In the genomic region with DNA sequence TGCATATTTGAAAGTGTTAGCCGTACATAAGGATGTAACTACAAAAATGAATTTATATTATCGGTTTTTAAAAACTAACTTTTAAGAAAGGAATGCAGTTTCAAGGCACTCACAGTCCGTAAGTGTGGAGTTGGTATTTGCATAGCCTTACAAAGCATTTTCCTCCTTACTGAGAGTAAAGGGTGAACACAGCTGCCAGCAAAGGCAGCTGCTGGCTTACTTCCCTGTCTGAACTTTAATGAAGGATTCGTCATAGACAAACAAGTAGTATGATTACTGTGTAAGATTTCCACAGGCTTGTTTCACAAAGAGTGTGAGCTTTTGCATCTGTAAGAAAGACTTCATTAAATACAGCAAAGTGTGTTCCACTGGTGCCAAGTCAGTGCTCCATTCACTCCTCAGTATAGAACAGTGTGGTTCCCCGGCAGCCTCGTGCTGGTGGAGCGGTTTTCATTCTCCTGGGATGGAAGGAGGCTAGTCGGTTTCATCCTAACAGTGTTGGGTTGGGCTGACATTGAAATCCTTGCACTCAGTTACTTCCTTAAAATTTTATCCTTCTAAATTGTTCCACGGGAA, we compare ENCODE assay signal across 30 mouse cellular contexts. TPM values are rescaled to one million over a fixed set of nuclear protein-coding genes. Genes with fewer than 3 reads are reported as not detected.
DNase-seq lines count a peak whose midpoint lies in the region; ATAC-seq lines count a peak whose summit lies in the region.
"Had no signal": no experiment of that assay in that cellular context is flagged by ENCODE, and none has a peak within 500 bp of the region (broad histone marks: within the 10 kb centered on the region; RNA-seq: fewer than 3 reads in every experiment).

No protein-coding gene starts in this region.

- ATAC-seq in forebrain, embryonic 15.5 days (replicated peaks), result peak; percentile 67
- no peak for ATAC-seq in forebrain, embryonic 11.5 days (replicated peaks; ENCODE audit: low FRiP score)
- ATAC-seq in midbrain, embryonic 11.5 days (ENCODE audit: low FRiP score), result no peak
- ATAC-seq in midbrain, embryonic 16.5 days, result no peak
- ATAC-seq in megakaryocyte progenitor cell, adult 5-6 weeks (replicated peaks; ENCODE audit: poor library complexity), result no peak
- ATAC-seq: activated CD4-positive, CD25-positive, alpha-beta regulatory T cell, adult 4 months; hindbrain, embryonic 16.5 days had no signal

- no peaks in the 10 kb centered on the region for H3K9me3 ChIP-seq in forebrain, embryonic 15.5 days
- no peaks in the 10 kb centered on the region for H3K9me3 ChIP-seq in forebrain, embryonic 11.5 days (ENCODE audit: control insufficient read depth, low read length)
- no peaks in the 10 kb centered on the region for H3K9me3 ChIP-seq in midbrain, embryonic 11.5 days (ENCODE audit: control insufficient read depth, low read length)
- no peaks in the 10 kb centered on the region for H3K9me3 ChIP-seq in midbrain, embryonic 16.5 days (replicated peaks; ENCODE audit: control insufficient read depth, low read length, poor library complexity, severe bottlenecking)
- H3K9me3 ChIP-seq: embryonic facial prominence, embryonic 15.5 days; heart, embryonic 10.5 days; heart, embryonic 15.5 days; limb, embryonic 13.5 days; neural tube, embryonic 15.5 days; stomach, embryonic 15.5 days had no signal

- no peak overlapping the region for H3K4me3 ChIP-seq in forebrain, embryonic 15.5 days
- no peak overlapping the region for H3K4me3 ChIP-seq in forebrain, embryonic 11.5 days (ENCODE audit: low read depth, low read length)
- H3K4me3 ChIP-seq in midbrain, embryonic 11.5 days (ENCODE audit: low read depth, low read length), result no peak overlapping the region
- no peak overlapping the region for H3K4me3 ChIP-seq in midbrain, embryonic 16.5 days (ENCODE audit: low read depth, low read length)
- H3K4me3 ChIP-seq: embryonic facial prominence, embryonic 15.5 days; heart, embryonic 10.5 days; heart, embryonic 15.5 days; layer of hippocampus, adult 2 months; limb, embryonic 13.5 days; neural tube, embryonic 15.5 days; stomach, embryonic 15.5 days had no signal

- no peak for DNase-seq in forebrain, embryonic 11.5 days (ENCODE audit: low spot score)
- peak; percentile 53 for DNase-seq in midbrain, embryonic 11.5 days (ENCODE audit: low spot score, missing footprints)
- DNase-seq in lung, postnatal 10 days, result peak; percentile 31
- DNase-seq: adrenal gland, postnatal 14 days; cerebellum, adult 11-12 months; cerebellum, adult 9-11 months; kidney, adult 18-20 months; kidney, postnatal 36 days; midbrain, embryonic 14.5 days; retina, postnatal 1 day; right cerebral cortex, postnatal 14 days had no signal

- no peaks in the 10 kb centered on the region for H3K4me1 ChIP-seq in forebrain, embryonic 15.5 days
- no peaks in the 10 kb centered on the region for H3K4me1 ChIP-seq in forebrain, embryonic 11.5 days (replicated peaks; ENCODE audit: control insufficient read depth, insufficient read depth, low read length)
- no peaks in the 10 kb centered on the region for H3K4me1 ChIP-seq in midbrain, embryonic 11.5 days (ENCODE audit: control insufficient read depth, insufficient read depth, low read length)
- H3K4me1 ChIP-seq in midbrain, embryonic 16.5 days (ENCODE audit: control insufficient read depth, insufficient read depth, low read length), result no peaks in the 10 kb centered on the region
- H3K4me1 ChIP-seq: embryonic facial prominence, embryonic 15.5 days; heart, embryonic 10.5 days; heart, embryonic 15.5 days; limb, embryonic 13.5 days; neural tube, embryonic 15.5 days; stomach, embryonic 15.5 days had no signal

- no peak overlapping the region for H3K9ac ChIP-seq in forebrain, embryonic 15.5 days (replicated peaks)
- H3K9ac ChIP-seq in forebrain, embryonic 11.5 days (ENCODE audit: low read length), result no peak overlapping the region
- no peak overlapping the region for H3K9ac ChIP-seq in midbrain, embryonic 11.5 days (ENCODE audit: low read length)
- no peak overlapping the region for H3K9ac ChIP-seq in midbrain, embryonic 16.5 days (ENCODE audit: low read depth, low read length)
- H3K9ac ChIP-seq: embryonic facial prominence, embryonic 15.5 days; heart, embryonic 15.5 days; limb, embryonic 13.5 days; neural tube, embryonic 15.5 days; stomach, embryonic 15.5 days had no signal

- peaks cover 59% of the 10 kb centered on the region for H3K36me3 ChIP-seq in forebrain, embryonic 15.5 days
- H3K36me3 ChIP-seq in forebrain, embryonic 11.5 days (ENCODE audit: control insufficient read depth, insufficient read depth, low read length), result no peaks in the 10 kb centered on the region; the same call in 1 of the 2 replicates
- peaks cover 19% of the 10 kb centered on the region for H3K36me3 ChIP-seq in midbrain, embryonic 11.5 days (ENCODE audit: control insufficient read depth, insufficient read depth, low read length)
- peaks cover 17% of the 10 kb centered on the region for H3K36me3 ChIP-seq in midbrain, embryonic 16.5 days (ENCODE audit: control insufficient read depth, insufficient read depth, low read length)

- H3K4me2 ChIP-seq in forebrain, embryonic 15.5 days (replicated peaks), result no peak overlapping the region
- no peak overlapping the region for H3K4me2 ChIP-seq in forebrain, embryonic 11.5 days (ENCODE audit: low read depth, low read length, severe bottlenecking)
- H3K4me2 ChIP-seq in midbrain, embryonic 11.5 days, result no peak overlapping the region
- H3K4me2 ChIP-seq in midbrain, embryonic 16.5 days (ENCODE audit: low read length), result no peak overlapping the region
- H3K4me2 ChIP-seq: embryonic facial prominence, embryonic 15.5 days; heart, embryonic 15.5 days; limb, embryonic 13.5 days; liver, embryonic 11.5 days; neural tube, embryonic 15.5 days; stomach, embryonic 15.5 days had no signal

- no peak overlapping the region for H3K27ac ChIP-seq in forebrain, embryonic 15.5 days (replicated peaks)
- no peak overlapping the region for H3K27ac ChIP-seq in forebrain, embryonic 11.5 days (ENCODE audit: low read depth, low read length)
- H3K27ac ChIP-seq in midbrain, embryonic 11.5 days (ENCODE audit: low read depth, low read length), result no peak overlapping the region
- no peak overlapping the region for H3K27ac ChIP-seq in midbrain, embryonic 16.5 days (ENCODE audit: low read length)
- H3K27ac ChIP-seq: embryonic facial prominence, embryonic 15.5 days; heart, embryonic 10.5 days; heart, embryonic 15.5 days; layer of hippocampus, adult 2 months; limb, embryonic 13.5 days; neural tube, embryonic 15.5 days; stomach, embryonic 15.5 days had no signal

- 84% methylated on average over 9 of the region's 9 CpGs for WGBS in forebrain, embryonic 15.5 days
- 93% methylated on average over 9 of the region's 9 CpGs for WGBS in forebrain, embryonic 11.5 days
- 95% methylated on average over 9 of the region's 9 CpGs for WGBS in midbrain, embryonic 11.5 days
- 88% methylated on average over 9 of the region's 9 CpGs for WGBS in midbrain, embryonic 16.5 days

- H3K27me3 ChIP-seq in forebrain, embryonic 15.5 days, result no peaks in the 10 kb centered on the region
- no peaks in the 10 kb centered on the region for H3K27me3 ChIP-seq in forebrain, embryonic 11.5 days (ENCODE audit: control insufficient read depth, insufficient read depth, low read length)
- no peaks in the 10 kb centered on the region for H3K27me3 ChIP-seq in midbrain, embryonic 11.5 days (ENCODE audit: control insufficient read depth, insufficient read depth, low read length)
- H3K27me3 ChIP-seq in midbrain, embryonic 16.5 days (ENCODE audit: control insufficient read depth, insufficient read depth, low read depth, low read length), result no peaks in the 10 kb centered on the region
- H3K27me3 ChIP-seq: CH12.LX; embryonic facial prominence, embryonic 15.5 days; heart, embryonic 15.5 days; limb, embryonic 13.5 days; neural tube, embryonic 15.5 days; stomach, embryonic 15.5 days had no signal

RNA-seq across cellular contexts. Expression of a gene that starts 12.1 kb away (rescaled TPM):
- polyA plus RNA-seq in forebrain, embryonic 15.5 days (2015; fragmentation: Nextera tagmentation; extraction: Ambion mirVana), result 10.3 and 11.2 TPM in 2 replicates
- 24.2 and 24.5 TPM in 2 replicates for polyA plus RNA-seq in forebrain, embryonic 11.5 days (2014; fragmentation: Nextera tagmentation; extraction: Ambion mirVana)
- 23.9 and 24.6 TPM in 2 replicates for polyA plus RNA-seq in midbrain, embryonic 11.5 days (2014; fragmentation: Nextera tagmentation; extraction: Ambion mirVana)
- polyA plus RNA-seq in midbrain, embryonic 16.5 days (2015; fragmentation: Nextera tagmentation; extraction: Ambion mirVana), result 5.2 and 6.8 TPM in 2 replicates
- total RNA-seq in megakaryocyte progenitor cell, adult 5-6 weeks (2015), result 24.5 and 27.1 TPM in 2 replicates
- 14.0 and 14.1 TPM in 2 replicates for total RNA-seq in megakaryocyte progenitor cell, adult 5-6 weeks (2017)

RNA-seq across cellular contexts. Expression of a gene that starts 41.0 kb away (rescaled TPM):
- 48.7 and 52.2 TPM in 2 replicates for polyA plus RNA-seq in forebrain, embryonic 15.5 days (2015; fragmentation: Nextera tagmentation; extraction: Ambion mirVana)
- polyA plus RNA-seq in forebrain, embryonic 11.5 days (2014; fragmentation: Nextera tagmentation; extraction: Ambion mirVana), result 60.7 and 60.8 TPM in 2 replicates
- 64.4 and 67.8 TPM in 2 replicates for polyA plus RNA-seq in midbrain, embryonic 11.5 days (2014; fragmentation: Nextera tagmentation; extraction: Ambion mirVana)
- 48.3 and 50.7 TPM in 2 replicates for polyA plus RNA-seq in midbrain, embryonic 16.5 days (2015; fragmentation: Nextera tagmentation; extraction: Ambion mirVana)
- 82.9 and 120 TPM in 2 replicates for total RNA-seq in megakaryocyte progenitor cell, adult 5-6 weeks (2015)
- total RNA-seq in megakaryocyte progenitor cell, adult 5-6 weeks (2017), result 106 and 118 TPM in 2 replicates

RNA-seq across cellular contexts. Expression of a gene that starts 41.0 kb away (rescaled TPM):
- 0.06 and 0.14 TPM in 2 replicates for polyA plus RNA-seq in forebrain, embryonic 15.5 days (2015; fragmentation: Nextera tagmentation; extraction: Ambion mirVana)
- 0.08 and 0.27 TPM in 2 replicates for polyA plus RNA-seq in forebrain, embryonic 11.5 days (2014; fragmentation: Nextera tagmentation; extraction: Ambion mirVana)
- 0.12 TPM in 2 replicates for polyA plus RNA-seq in midbrain, embryonic 11.5 days (2014; fragmentation: Nextera tagmentation; extraction: Ambion mirVana)
- polyA plus RNA-seq in midbrain, embryonic 16.5 days (2015; fragmentation: Nextera tagmentation; extraction: Ambion mirVana), result 0.13 and 0.16 TPM in 2 replicates
- total RNA-seq in megakaryocyte progenitor cell, adult 5-6 weeks (2015), result 0.02 and 0.07 TPM in 2 replicates
- 0.07 TPM in 1 of 2 replicates, not detected in the other for total RNA-seq in megakaryocyte progenitor cell, adult 5-6 weeks (2017)
- total RNA-seq: CH12.LX; ES-E14; gastrocnemius, adult 8-10 months; heart, postnatal 25 days had no signal
- polyA plus RNA-seq: activated CD4-positive, CD25-positive, alpha-beta regulatory T cell, adult 4 months; C2C12; heart, embryonic 10.5 days; intestine, embryonic 14.5 days had no signal
